Mouse (Mus musculus) midbrain, embryonic 13.5 days (tissue): ENCODE data around the gene Pawr. TPM values are rescaled to one million over a fixed set of nuclear protein-coding genes. Genes with fewer than 3 reads are reported as not detected.

Experiments used
- ATAC-seq: fragments of 200-750 bp; cut with Nextera tagmentation; 2 replicates; pipeline ENCODE4 v1.8.0; 2017; ENCODE audit warnings: mild to moderate bottlenecking, moderate TSS enrichment, moderate library complexity
- H3K27ac ChIP-seq: fragments of 300-500 bp; sonication (generic); 2 replicates; pipeline ENCODE4 v1.5.1; 2015; ENCODE audit warnings: inconsistent platforms, mild to moderate bottlenecking, moderate library complexity
- H3K27me3 ChIP-seq: fragments of 300-500 bp; sonication (generic); 2 replicates; pipeline ENCODE4 v1.6.1; 2015; ENCODE audit warnings: mild to moderate bottlenecking, inconsistent platforms
- H3K36me3 ChIP-seq: fragments of 300-500 bp; sonication (generic); 2 replicates; pipeline ENCODE4 v1.6.1; 2015; ENCODE audit warnings: mild to moderate bottlenecking, inconsistent platforms
- H3K4me1 ChIP-seq: fragments of 300-500 bp; sonication (generic); replicated peaks from 2 replicates; pipeline ENCODE4 v1.6.1; 2015; ENCODE audit warnings: inconsistent platforms
- H3K4me2 ChIP-seq: fragments of 300-500 bp; sonication (generic); replicated peaks from 2 replicates; pipeline ENCODE4 v1.6.1; 2015; ENCODE audit warnings: moderate library complexity, mild to moderate bottlenecking, inconsistent platforms
- H3K4me3 ChIP-seq: fragments of 300-500 bp; sonication (generic); replicated peaks from 2 replicates; pipeline ENCODE4 v1.5.1; 2015; ENCODE audit warnings: mild to moderate bottlenecking, inconsistent platforms
- H3K9ac ChIP-seq: fragments of 300-500 bp; sonication (generic); replicated peaks from 2 replicates; pipeline ENCODE4 v1.6.1; 2015; ENCODE audit warnings: mild to moderate bottlenecking, inconsistent platforms
- H3K9me3 ChIP-seq: fragments of 300-500 bp; sonication (generic); 2 replicates; pipeline ENCODE4 v1.6.1; 2016; ENCODE audit warnings: mild to moderate bottlenecking, inconsistent platforms
- WGBS: fragments of 180-500 bp; shearing (Covaris S2); methylation state at CpG from one replicate; pipeline ENCODE4 v1.1.7; 2015; 5-methylcytosine and 5-hydroxymethylcytosine counted together
- polyA plus RNA-seq: library from polyadenylated mRNA; unstranded; fragments of >200 nt; fragmentation: Nextera tagmentation; extraction: Ambion mirVana; gene quantifications from 2 replicates; pipeline ENCODE4 v1.2.1, GENCODE M21; 2015

Gene Pawr
- polyA plus RNA-seq, 1 experiment from 2014 or later: 4.0 TPM

DNA sequence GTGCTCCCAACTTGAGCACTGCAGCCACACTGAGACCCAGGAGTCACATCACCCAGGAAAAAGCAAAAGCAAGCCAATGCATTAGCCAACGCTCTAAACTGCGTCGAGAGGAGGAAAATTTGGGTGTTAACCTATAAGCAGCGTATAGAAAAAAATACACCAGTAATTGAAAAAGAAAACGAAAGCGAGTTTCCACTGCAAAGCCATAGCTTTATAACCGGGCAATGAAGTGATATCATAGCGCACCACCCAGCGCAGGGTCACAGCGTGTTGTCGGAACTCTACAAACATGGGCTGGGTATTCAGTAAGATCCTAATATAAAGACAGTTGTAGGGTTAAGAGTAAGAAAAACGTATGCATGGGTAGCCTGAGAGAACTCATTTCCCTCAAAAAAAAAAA, 2.9 kb upstream of the Pawr start:
- no peak for ATAC-seq
- WGBS: 91% methylated on average over 12 of the region's 12 CpGs
- Histone ChIP-seq H3K36me3 (no peaks in the 10 kb centered on the region), H3K27me3 (peaks cover 25% of the 10 kb centered on the region), H3K9me3 (peaks cover 3% of the 10 kb centered on the region; the same call in 1 of the 2 replicates), H3K9ac (no peak overlapping the region), H3K4me3 (no peak overlapping the region), H3K27ac (no peak overlapping the region), H3K4me1 (peaks cover 10% of the 10 kb centered on the region), H3K4me2 (no peak overlapping the region)

DNA sequence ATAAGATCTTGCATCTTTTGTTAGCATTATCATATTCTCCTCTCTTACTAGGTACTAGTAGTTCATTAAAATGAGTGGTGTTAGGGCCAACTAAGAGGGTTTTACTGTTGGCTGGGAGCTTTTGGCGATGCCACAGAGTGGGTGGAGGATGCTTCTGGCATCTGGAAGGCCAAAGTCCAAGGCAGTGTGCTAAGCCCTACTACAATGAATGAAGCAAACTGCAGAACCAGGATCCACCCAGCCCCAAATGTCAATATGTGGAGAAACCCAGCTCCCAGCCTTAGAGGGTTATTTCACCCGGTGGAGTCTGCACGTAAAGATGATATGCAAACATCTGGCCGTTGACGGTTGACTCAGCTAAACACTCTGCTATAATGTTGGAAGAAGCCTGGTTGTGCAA, 2.1 kb upstream of the Pawr start:
- no peak overlapping the region for H3K27ac ChIP-seq
- H3K36me3 ChIP-seq: no peaks in the 10 kb centered on the region
- WGBS: 80% methylated on average over 5 of the region's 5 CpGs
- H3K9me3 ChIP-seq: peaks cover 3% of the 10 kb centered on the region; the same call in 1 of the 2 replicates
- no peak overlapping the region for H3K4me2 ChIP-seq
- peaks cover 29% of the 10 kb centered on the region for H3K27me3 ChIP-seq
- H3K9ac ChIP-seq: no peak overlapping the region
- H3K4me3 ChIP-seq: no peak overlapping the region
- H3K4me1 ChIP-seq: peaks cover 10% of the 10 kb centered on the region
- ATAC-seq: no peak

DNA sequence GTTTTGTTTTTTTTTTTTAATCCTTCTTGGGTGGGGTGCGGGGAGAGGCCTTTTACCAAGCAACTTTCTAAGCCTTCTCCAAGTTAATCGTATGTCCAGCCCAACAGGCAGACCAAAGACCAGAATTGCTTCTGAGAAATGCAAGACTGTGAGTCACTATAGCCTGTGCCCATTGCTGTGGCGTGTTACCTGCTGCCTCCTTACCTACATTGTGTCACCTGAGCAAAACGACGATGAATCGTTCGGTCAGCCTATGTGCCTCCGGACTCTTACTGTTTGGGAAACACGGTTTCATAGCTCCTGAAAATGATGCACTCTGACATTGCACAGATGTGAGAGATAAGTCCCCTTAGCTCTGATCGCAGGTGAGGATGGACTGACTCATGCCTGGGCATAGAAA, 957 bp upstream of the Pawr start:
- Histone ChIP-seq H3K27ac (no peak overlapping the region), H3K9me3 (no peaks in the 10 kb centered on the region), H3K4me2 (peak overlapping the region; percentile 97), H3K27me3 (peaks cover 29% of the 10 kb centered on the region), H3K4me1 (peaks cover 10% of the 10 kb centered on the region), H3K9ac (no peak overlapping the region), H3K4me3 (peak overlapping the region; percentile 81), H3K36me3 (no peaks in the 10 kb centered on the region)
- 11% methylated on average over 10 of the region's 10 CpGs for WGBS
- ATAC-seq: no peak

DNA sequence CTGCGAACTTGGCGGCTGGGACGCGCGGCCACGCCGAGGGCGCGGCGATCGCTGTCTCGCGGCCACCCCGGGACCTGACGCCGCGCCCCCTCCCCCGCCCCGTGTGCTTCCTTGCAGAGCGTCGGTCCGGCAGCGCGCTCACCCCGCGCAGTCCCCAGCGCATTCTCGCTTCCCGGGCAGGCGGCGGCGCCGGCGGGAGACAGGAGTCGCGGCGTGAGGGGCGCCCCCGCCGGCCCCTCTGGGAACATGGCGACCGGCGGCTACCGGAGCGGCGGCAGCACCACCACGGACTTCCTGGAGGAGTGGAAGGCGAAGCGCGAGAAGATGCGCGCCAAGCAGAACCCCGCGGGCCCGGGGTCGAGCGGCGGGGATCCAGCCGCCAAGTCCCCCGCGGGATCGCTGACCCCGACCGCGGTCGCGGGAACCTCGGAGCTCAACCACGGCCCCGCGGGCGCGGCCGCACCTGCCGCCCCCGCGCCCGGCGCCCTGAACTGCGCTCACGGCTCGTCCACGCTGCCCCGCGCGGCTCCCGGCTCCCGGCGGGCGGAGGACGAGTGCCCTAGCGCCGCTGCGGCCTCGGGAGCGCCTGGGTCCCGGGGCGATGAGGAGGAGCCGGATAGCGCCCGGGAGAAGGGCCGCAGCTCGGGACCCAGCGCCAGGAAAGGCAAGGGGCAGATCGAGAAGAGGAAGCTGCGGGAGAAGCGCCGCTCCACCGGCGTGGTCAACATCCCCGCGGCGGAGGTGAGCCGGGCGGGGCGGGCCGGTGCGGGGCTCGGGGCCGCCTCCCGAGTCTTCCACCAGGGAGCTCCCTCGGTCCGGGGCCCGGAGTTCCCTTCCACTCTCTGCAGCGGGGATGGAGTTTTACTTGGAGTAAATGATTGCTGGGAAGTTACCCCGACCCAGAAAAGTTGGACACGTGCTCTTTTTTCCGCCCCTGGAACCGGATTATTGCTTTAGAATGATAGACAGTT, 935 bp downstream of the Pawr start:
- Histone ChIP-seq H3K9me3 (no peaks in the 10 kb centered on the region), H3K27me3 (peaks cover 29% of the 10 kb centered on the region), H3K9ac (peak overlapping the region; percentile 77), H3K4me1 (peaks cover 10% of the 10 kb centered on the region), H3K36me3 (no peaks in the 10 kb centered on the region), H3K4me3 (peak overlapping the region; percentile 81), H3K4me2 (peak overlapping the region; percentile 97), H3K27ac (no peak overlapping the region)
- peak; percentile 72 for ATAC-seq
- under 1% methylated on average over 115 of the region's 129 CpGs for WGBS

DNA sequence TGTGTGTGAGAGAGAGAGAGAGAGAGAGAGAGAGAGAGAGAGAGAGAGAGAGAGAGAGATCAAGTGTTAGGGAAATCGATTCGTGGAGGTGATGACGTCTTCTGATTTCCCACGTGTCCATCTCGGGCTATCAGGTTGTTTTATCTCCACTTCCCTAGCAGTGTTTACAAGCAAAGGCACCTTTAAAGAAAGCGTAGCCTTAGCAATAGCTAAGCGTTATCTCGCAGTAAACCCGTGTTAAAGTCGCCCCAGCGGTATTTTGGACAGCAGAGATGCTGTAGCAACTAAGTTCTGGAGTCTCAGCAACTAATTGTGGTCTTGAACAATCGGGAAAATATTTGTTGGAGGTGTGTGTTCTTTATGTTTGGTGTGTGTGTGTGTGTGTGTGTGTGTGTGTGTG, 1.7 kb downstream of the Pawr start:
- no peaks in the 10 kb centered on the region for H3K36me3 ChIP-seq
- no peak overlapping the region for H3K9ac ChIP-seq
- ATAC-seq: no peak
- peaks cover 29% of the 10 kb centered on the region for H3K27me3 ChIP-seq
- peak overlapping the region; percentile 81 for H3K4me3 ChIP-seq
- H3K9me3 ChIP-seq: no peaks in the 10 kb centered on the region
- no peak overlapping the region for H3K27ac ChIP-seq
- peaks cover 12% of the 10 kb centered on the region for H3K4me1 ChIP-seq
- H3K4me2 ChIP-seq: peak overlapping the region; percentile 97
- 9% methylated on average over 10 of the region's 12 CpGs for WGBS

- H3K9me3 ChIP-seq: no peaks in the 10 kb centered on the region
- 33% methylated on average over 1 of the region's 1 CpGs for WGBS
- H3K9ac ChIP-seq: no peak overlapping the region
- ATAC-seq: no peak
- peaks cover 15% of the 10 kb centered on the region for H3K4me1 ChIP-seq
- H3K4me3 ChIP-seq: no peak overlapping the region
- no peak overlapping the region for H3K27ac ChIP-seq
- H3K36me3 ChIP-seq: no peaks in the 10 kb centered on the region
- peak overlapping the region; percentile 97 for H3K4me2 ChIP-seq
- peaks cover 29% of the 10 kb centered on the region for H3K27me3 ChIP-seq
Measured at GRCm38 (mm10) chr10:108334096-108334495, 2.2 kb downstream of the Pawr start.

DNA sequence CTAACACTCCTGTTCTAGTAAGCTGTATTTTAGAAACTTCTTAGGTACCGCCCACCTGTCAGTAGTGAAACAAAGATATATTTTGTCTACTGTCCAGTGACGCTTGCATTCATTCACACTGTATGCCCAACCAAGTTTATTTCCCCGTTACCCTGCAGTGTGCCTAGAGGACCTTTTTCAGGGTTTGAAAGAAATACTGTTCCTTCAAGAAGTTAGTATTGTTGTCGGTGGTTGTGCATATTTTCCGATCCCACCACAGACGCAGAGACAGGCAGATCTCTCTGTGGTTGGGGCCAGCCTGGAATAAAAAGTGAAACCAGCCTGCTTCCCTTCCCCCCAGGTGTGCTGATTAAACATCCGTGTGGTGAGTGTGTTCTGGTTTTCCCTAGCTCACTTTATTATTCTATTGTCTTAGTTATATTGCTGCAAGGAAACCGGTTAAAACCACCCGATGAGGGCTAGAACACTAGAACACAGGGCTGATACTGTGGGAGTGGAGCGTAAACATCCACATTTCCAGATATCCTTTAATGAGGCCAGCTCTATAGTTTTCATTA, 3.9 kb downstream of the Pawr start:
- peaks cover 19% of the 10 kb centered on the region for H3K27me3 ChIP-seq

DNA sequence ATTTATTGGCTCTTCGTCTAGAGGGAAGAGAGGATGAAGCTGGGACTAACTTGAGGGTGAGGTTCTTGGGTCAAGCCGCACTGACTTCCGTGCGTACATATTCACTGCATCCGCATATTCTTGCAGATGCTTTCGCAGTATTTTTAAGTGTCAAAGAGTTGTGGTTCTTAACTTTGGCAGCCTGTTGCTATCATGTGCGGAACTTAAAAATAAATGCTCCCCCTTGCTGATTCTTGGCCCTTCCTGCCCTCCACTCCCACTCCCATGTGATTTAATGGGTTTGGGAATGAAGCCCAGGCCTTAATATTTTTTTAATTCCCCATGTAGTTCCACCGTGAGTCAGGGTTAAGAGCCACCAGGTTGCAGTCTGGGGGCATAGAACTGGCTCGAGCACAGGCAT, 4.7 kb downstream of the Pawr start:
- no peak for ATAC-seq
- Histone ChIP-seq H3K9me3 (no peaks in the 10 kb centered on the region), H3K27ac (no peak overlapping the region), H3K4me2 (no peak overlapping the region), H3K4me3 (no peak overlapping the region), H3K27me3 (peaks cover 12% of the 10 kb centered on the region; the same call in 1 of the 2 replicates), H3K4me1 (peaks cover 14% of the 10 kb centered on the region), H3K9ac (no peak overlapping the region), H3K36me3 (no peaks in the 10 kb centered on the region)
- WGBS: 92% methylated on average over 9 of the region's 9 CpGs

More for the DNA sequence above, 3.9 kb downstream of the Pawr start:
- no peak for ATAC-seq
- no peaks in the 10 kb centered on the region for H3K9me3 ChIP-seq
- peaks cover 17% of the 10 kb centered on the region for H3K4me1 ChIP-seq
- no peak overlapping the region for H3K9ac ChIP-seq
- no peak overlapping the region for H3K27ac ChIP-seq
- no peak overlapping the region for H3K4me3 ChIP-seq
- 87% methylated on average over 10 of the region's 10 CpGs for WGBS
- H3K4me2 ChIP-seq: no peak overlapping the region
- H3K36me3 ChIP-seq: no peaks in the 10 kb centered on the region

GRCm38 (mm10) chr10:108338055-108338961, 6.4 kb downstream of the Pawr start:
- no peaks in the 10 kb centered on the region for H3K36me3 ChIP-seq
- no peak overlapping the region for H3K4me3 ChIP-seq
- H3K4me1 ChIP-seq: peaks cover 12% of the 10 kb centered on the region
- peak; percentile 76; the same call in 1 of the 2 replicates for ATAC-seq
- H3K9me3 ChIP-seq: no peaks in the 10 kb centered on the region
- H3K27me3 ChIP-seq: peaks cover 5% of the 10 kb centered on the region; the same call in 1 of the 2 replicates
- no peak overlapping the region for H3K4me2 ChIP-seq
- no peak overlapping the region for H3K9ac ChIP-seq
- H3K27ac ChIP-seq: no peak overlapping the region
- WGBS: 36% methylated on average over 22 of the region's 22 CpGs

GRCm38 (mm10) chr10:108339118-108339517, 7.2 kb downstream of the Pawr start:
- H3K27ac ChIP-seq: no peak overlapping the region
- H3K4me1 ChIP-seq: peaks cover 7% of the 10 kb centered on the region
- no peaks in the 10 kb centered on the region for H3K36me3 ChIP-seq
- no peak for ATAC-seq
- H3K4me3 ChIP-seq: no peak overlapping the region
- H3K9me3 ChIP-seq: no peaks in the 10 kb centered on the region
- WGBS: 85% methylated on average over 5 of the region's 5 CpGs
- H3K4me2 ChIP-seq: no peak overlapping the region
- no peak overlapping the region for H3K9ac ChIP-seq
- H3K27me3 ChIP-seq: peaks cover 3% of the 10 kb centered on the region; the same call in 1 of the 2 replicates

DNA sequence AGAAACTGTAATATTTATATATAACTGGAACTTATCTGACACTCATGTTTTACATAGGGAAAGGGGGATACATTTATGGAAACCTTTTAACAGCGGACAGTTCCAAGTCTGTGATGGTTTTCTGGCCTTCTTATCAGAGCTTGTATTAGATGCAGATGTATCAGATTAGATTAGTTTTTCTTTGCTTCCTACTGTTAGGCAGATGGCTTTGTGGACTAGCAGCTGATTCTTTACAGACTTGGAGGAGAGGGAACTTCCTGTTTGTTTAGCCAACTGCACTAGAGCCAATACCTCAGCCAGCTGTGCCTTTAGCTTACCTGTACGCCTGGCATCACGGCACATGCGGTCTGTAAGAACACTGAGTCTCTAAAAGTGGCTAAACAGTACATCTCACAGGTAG, 8.0 kb downstream of the Pawr start:
- H3K36me3 ChIP-seq: no peaks in the 10 kb centered on the region
- no peak overlapping the region for H3K4me3 ChIP-seq
- H3K4me1 ChIP-seq: peaks cover 7% of the 10 kb centered on the region
- H3K9me3 ChIP-seq: no peaks in the 10 kb centered on the region
- no peak overlapping the region for H3K9ac ChIP-seq
- H3K27ac ChIP-seq: no peak overlapping the region
- 96% methylated on average over 4 of the region's 4 CpGs for WGBS
- H3K4me2 ChIP-seq: no peak overlapping the region
- no peak for ATAC-seq
- no peaks in the 10 kb centered on the region for H3K27me3 ChIP-seq
